Mouse (Mus musculus): ENCODE results near the gene Prpsap2.
"Not testable (repeated sequence)": the region's sequence is repeated elsewhere in the genome, so short reads cannot be mapped to it uniquely, and the experiment has no call there.

Gene Prpsap2

DNA sequence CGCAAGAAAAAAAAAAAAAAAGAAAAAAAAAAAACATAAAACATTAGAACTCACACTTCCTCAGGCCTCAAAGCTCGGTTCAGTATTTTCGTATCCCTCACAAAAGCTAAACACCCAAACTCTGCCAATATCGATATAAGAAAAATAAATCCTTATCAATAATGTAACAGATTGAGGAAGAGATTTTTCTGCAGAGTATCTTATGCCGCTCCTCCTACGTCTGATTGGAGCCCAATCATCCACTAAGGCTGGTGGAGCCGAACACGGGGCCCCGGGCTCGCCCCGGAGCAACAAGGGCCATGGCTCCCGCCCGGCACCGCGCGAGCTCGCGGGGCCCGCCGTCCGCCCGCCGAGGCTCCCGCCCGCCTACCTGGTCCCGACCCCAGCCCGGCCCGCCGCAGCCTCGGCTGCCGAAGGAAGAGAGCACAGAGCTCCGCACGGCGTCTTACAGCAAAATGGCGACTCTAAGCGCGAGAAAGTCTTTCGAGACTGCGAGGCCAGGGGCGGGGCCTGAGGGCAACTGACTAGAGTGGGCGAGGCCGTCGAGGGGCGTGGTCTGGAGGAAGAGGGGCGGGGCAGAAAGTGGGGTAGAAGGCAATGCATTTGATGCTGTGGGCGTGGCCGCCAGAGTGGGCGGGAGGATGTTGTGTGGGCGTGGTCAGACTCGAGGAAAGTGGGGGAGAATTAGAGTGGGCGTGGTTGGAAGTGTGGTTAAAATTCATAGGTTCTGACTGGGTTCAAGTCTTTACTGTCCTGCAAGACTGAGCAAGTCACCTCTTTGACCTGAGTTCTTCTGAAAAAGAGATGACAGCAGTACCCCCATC lies at the start of gene Prpsap2:
Gene Prpsap2 (minus strand): TSS at position 505 of the 824 bp plus-strand sequence.
- ATAC-seq (ENCODE audit: low TSS enrichment), result peak; percentile 89

DNA sequence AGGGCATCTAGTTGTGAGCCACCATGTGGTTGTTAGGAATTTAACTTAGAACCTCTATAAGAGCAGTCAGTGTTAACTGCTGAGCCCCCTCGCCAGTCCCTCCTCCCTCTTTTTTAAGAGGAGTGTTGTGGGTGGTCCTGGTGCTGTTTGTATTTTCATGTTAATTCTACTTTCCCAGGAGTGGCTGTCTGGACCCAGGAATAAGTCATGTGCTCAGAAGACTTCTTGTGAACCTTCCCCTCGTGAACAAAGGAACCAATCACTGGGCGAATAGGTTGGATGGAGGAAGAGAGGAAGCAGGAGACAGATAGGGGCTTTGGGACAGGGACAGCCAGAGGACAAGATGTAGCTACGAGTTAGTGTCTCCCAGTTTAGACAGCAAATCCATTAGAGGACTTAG lies 47.9 kb upstream of the Prpsap2 start:
- ATAC-seq (ENCODE audit: low TSS enrichment), result no peak

DNA sequence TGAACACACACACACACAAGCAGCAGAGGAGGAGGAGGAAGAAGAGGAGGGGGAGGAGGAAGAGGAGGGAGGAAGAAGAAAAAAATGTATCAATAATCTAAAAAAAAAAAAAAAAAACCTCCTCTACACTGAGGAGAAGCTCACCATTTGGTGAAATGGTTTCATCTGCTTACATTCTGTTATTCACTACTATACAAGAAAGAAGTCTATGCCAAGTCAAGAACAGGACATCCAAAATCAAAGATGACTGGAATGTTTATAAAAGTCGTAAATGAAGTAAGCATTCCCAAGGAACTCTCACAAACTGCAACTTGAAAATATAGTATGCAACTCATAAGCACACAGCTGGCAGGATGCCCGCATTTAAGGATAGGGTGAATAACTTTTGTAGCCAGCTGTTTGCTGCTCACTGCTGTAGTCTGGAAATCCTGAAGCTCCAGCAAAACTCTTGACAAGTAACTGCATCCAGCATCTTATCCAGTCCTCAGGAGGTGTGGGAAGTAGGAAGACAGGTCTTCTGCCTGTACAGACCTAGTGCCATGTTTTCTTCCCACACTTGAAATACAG lies 46.7 kb upstream of the Prpsap2 start:
- no peak for ATAC-seq (ENCODE audit: low TSS enrichment)

DNA sequence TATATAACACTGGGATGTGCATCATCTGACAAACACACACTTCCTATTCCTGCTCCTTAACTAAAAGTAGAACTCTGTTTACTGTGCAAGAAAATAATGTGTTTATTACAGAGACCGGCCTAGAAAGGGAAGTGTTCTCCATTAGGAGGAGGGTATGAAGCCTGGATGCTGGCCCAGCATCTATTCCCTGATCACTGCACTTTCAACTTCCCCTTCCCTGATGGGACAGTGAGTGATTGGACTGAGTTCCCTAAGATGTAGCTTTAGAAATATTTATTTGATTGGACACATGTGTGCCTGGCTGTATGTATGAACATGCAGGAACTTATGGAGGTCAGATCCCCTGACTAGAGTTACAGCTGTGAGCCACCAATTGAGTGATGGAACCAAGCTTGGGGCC lies 31.6 kb upstream of the Prpsap2 start:
- ATAC-seq (ENCODE audit: low TSS enrichment), result no peak

DNA sequence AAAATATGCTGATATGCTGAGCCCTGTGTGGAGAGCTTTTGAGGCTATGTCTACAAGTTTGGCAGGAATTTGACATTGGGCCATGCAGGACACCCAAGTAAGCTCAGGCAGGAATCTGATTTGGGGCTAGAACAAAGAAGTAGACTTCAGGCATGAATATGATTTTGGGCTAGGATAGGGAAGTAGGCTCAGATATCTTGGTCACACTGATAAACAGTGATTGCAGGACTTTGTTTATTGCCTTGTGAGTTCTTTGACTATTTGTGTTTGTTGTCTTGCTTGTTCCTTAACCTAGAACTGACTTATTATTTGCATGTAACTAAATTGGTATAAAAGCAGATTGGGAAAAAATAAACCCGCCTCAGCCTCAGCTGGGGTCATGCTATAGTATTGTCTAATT lies 26.7 kb upstream of the Prpsap2 start:
- no peak for ATAC-seq (ENCODE audit: low TSS enrichment)

DNA sequence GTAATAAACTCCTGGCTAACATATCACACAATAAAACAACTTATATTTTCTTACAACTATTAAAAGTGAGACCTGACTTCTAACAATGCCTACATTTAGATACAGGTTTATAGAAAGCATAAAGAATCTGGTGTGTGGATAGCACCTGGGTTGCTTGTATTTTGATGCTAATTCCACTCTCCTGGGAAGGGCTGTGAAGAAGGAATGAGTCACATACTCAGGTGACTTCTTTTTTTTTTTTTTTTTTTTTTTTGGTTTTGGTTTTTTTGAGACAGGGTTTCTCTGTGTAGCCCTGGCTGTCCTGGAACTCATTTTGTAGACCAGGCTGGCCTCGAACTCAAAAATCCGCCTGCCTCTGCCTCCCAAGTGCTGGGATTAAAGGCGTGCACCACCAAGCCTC lies 20.6 kb upstream of the Prpsap2 start:
- ATAC-seq (ENCODE audit: low TSS enrichment), result not testable (repeated sequence)

DNA sequence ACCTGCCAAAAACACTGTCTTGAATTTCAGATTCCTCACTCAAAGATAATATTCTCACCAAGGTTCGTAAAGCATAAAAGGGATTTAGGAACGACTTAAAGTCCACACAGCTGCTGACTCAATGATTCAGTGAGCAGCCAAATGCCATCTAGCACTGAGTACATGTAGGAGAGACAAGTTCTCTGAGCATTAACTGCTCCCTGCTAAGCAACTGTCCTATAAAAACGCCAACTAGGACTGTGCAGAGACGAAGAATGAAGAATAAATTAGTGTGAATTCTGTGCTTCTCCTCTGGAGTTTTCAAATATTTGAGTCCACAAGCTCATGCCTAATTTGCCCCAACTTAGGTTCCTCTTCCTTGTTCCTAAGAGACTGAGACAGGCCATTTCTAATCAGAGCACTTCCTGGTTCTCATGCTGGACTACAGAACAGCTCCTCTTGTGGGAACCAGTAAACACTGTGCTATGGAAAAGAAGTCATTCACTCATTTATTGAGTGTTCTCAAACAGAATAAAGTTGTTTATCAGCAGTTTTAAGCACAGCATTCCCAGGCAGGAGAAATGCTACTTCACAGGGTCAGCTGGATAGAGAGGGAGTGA lies 12.8 kb upstream of the Prpsap2 start:
- no peak for ATAC-seq (ENCODE audit: low TSS enrichment)

DNA sequence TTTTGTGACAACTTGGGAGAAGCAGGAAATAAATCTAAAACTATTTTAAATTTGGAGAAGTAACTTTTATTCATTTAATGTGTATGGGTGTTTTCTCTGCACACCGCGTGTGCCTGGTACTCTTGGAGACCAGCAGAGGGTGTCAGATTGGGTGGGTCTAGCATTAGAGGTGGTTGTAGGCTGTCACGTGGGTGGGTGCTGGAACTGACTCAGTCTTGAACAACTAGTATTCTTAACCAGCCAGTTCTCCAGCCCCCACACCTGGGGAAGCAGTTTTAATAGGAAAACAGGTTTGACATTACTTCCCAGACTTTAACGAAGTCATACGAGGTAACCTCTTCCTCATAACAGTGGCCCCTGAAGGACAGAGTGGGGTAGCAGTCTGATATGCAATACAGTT lies 1.4 kb downstream of the Prpsap2 start:
- ATAC-seq (ENCODE audit: low TSS enrichment), result no peak

DNA sequence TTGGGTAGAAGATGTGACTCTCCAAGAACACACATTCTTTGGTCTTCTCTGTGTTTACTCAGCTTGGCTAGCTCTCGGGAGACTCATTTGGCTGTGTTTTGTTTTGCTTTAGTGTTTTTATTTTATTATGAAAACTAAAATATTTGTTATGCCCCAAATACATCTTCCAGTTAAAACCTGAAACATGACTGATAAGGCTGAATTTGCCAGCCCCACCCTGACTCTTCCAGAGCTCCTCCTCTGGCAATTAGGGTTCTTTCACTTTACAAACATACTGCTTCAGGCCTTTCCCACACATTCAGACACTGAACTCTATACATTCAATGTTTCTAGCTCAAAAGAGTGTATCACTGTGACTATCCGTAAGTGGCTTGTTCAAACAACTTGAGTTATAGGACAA lies 4.7 kb downstream of the Prpsap2 start:
- no peak for ATAC-seq (ENCODE audit: low TSS enrichment)

DNA sequence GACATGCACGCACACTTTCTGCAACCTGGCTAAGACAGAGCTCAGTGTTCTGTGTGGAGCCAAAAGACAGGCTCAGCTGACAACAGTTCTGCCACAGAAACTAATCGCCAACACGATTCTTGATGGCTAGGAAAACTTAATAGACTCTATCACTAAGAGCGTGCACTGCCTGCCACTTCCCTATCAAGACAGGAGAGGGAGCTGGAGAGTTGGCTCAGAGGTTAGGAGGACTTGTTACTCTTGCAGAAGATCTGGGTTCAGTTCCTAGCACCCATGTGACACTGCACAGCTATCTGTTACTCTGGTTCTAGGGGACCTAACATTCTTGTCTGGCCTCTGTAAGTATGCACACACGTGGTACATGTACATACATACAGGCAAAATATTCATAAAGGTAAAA lies 10.3 kb downstream of the Prpsap2 start:
- ATAC-seq (ENCODE audit: low TSS enrichment), result no peak

DNA sequence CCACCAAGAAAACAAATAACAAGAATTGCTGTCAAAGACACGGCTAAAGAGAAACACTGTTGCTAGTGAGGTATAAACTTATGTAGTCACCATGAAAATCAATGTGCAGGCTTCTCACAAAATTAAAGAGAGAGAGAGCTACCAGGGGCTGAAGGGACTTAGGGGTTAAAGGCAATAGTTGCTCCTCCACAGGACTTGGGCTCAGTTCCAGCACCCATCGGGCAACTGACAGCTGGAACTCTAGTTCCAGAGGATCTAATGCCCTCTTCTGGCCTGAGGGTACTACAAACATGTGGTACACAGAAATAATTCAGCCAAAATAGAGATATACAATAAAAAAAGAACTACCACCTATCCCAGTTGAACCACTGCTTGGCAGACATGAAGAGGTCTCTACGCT lies 14.7 kb downstream of the Prpsap2 start:
- ATAC-seq (ENCODE audit: low TSS enrichment), result no peak

DNA sequence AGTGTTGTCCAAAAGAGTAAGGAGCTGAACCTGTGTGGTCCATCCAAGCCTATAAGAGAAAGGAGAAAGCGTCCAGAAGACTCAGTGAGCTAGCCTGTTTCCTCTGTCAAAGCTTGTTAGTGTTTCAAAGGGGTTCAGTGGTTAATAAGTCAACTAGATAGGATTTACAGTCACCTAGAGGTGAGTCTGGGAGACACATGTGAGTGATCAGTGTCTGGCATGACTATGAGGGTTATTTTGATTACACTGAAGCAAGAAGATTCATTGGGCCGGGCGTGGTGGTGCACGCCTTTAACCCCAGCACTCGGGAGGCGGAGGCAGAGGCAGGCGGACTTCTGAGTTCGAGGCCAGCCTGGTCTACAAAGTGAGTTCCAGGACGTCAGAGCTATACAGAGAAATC lies 16.1 kb downstream of the Prpsap2 start:
- no peak for ATAC-seq (ENCODE audit: low TSS enrichment)

DNA sequence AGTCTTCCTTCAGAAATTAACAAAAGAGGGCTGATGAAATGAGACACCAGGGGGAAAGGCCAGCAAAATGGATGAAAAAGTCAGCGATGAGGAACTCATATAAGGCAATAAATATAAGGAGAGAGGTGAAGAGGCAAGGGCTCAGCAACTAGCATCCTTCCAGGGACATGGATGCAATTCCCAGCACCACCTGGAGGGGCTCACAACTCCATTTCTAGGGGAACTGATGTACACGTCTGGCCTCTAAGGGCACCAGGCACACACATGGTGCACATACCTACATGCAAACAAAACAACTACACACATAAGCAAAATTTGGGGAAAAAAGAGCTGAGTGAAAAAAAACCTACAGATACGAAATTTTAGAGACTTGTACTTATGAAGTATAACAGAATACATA lies 17.4 kb downstream of the Prpsap2 start:
- ATAC-seq (ENCODE audit: low TSS enrichment), result no peak

DNA sequence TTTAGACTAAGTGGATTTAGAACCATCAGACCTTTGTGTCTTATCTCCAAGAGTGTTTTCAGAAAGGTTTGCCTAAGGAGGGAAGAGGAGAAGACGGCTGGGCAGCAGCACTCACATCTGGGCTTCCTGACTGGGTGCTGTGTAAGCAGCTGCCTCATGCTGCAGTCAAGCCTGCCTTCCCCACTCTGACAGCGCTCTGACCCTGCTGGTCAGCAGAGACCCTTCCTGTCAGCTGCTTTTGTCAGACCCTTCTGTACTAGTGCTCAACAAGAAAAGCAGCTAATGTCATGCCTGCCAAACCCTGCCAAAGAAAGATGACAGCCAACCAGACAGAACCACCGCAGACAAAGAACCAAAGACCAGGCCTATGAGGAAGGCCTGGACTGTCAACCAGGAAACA lies 18.1 kb downstream of the Prpsap2 start:
- no peak for ATAC-seq (ENCODE audit: low TSS enrichment)

DNA sequence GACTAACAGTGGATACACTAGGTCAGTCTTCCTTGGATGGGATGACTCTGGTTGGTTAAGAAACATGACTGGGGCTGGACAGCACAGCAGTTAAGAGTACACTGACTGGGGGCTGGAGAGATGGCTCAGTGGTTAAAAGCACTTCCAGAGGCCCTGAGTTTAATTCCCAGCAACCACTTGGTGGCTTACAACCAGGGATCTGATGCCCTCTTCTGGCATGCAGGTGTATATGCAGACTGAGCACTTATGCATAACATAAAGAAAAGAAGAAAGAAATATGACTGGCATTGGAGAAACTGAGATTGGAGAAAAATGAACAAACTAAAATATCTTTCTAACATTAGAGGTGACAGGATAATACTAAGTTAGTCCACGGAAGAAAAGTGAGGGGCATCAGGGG lies 21.4 kb downstream of the Prpsap2 start:
- no peak for ATAC-seq (ENCODE audit: low TSS enrichment)

DNA sequence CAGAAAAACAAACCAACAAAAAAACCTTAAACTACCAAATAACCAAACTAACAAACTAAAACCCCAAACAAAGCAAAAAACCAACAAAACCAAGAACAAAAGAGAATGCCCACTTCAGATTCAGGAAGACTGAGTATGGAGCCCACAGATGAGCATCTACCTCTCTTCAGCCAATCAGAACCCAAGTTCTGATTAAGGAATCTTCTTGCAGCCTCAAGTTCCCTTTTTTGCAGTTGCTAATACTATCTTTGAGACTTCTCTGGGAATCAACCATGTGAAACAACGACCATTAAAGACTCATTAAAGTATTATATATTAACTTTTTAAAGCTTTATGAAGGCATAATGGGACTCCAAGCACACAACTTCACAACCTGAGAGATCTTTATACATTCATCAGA lies 24.6 kb downstream of the Prpsap2 start:
- no peak for ATAC-seq (ENCODE audit: low TSS enrichment)

DNA sequence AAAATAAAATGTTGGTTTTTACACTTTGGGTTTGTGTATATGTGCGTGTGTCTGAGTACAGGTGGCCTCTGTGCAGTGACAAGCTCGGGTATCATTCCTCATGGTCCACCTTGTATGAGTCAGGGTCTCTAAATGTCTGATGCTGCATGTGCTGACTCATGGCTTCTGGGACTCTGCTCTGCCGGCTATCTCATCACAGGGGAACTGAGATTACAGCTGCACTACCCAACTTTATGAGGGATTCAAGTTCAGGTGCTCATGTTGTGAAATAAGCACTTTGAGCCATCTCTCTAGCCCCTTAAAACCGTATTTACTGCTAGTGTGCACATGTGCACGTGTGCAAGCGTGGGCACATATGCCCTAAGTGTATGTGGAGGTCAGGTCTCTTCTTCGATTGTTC lies 29.2 kb downstream of the Prpsap2 start:
- ATAC-seq (ENCODE audit: low TSS enrichment), result no peak

DNA sequence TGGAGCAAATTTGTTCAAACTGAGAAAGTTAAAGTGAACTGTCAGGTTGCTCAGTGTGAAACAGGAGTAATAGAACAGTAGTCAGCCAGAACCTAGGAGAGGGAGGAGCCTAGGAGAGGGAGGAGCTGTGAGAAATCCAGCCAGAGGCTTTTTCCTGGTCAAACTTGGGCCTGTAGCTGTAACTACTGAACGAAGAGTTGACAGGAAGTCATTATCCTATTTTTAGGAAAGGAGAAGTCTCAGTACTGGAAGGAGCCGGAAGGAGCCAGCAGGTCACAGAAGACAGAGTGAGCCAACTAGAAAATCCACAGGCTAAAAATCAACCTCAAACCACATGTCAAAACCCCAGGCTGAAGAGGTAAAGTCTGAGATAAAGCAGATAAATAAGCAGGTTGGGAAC lies 33.9 kb downstream of the Prpsap2 start:
- ATAC-seq (ENCODE audit: low TSS enrichment), result no peak

DNA sequence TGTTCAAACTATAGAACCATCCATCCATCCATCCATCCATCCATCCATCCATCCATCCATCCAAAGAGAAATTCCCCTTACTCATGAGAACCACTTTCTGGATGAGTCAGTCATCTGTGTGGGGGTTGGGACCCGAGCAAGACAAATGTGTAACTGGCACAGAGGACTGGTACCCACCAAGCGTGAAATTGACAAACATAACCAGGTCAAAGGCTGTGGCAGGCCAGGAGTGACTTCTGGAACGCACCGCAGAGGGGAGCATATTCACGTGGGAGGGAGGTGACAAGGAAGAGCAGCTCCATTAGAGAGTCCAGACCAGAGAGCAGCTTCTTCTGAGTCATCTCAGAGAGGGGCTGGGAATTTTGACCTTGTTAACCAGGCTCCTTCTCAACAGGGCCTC lies 39.8 kb downstream of the Prpsap2 start:
- ATAC-seq (ENCODE audit: low TSS enrichment), result no peak

DNA sequence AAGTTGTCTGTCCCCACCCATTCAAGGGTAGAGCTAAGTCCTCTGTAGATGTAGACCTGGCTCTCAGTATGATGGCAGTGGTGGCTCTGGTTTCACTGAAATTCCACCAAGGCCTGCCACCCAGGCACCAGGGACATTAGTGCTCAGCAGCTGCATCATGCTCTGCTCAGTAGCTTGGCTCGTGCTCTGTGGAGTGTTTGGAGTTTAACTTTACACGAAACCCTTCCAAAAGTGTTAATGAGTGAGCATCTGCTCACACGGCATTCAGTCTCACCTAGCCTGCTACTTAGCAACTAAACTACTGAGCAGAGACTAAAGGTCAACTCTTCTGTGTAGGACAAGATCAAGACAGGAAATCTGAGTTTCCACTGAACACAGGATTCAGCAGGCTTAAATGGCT lies 41.3 kb downstream of the Prpsap2 start, which contains the start of gene Slc5a10:
Gene Slc5a10 (minus strand): TSS at position 191 of the 400 bp plus-strand sequence.
- no peak for ATAC-seq (ENCODE audit: low TSS enrichment)

DNA sequence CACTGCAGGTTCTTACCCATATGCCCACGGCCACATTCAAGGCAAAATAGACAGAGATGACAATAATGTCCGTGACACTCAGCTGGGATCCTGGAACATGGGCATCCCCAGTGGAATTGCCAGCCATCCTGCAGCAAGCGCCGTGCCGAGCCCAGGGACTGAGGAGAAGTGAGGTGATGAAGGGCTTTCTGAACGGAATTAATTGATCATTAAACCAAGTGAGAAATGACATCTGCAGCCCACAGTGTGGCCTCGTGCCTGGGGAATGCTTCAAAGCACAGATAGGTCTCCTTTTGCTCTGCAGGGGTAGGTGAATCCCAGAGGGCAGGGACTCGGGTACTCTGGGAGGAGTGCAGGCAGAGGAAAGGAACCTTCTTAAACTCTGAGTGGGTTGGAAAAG lies 42.1 kb downstream of the Prpsap2 start:
- ATAC-seq (ENCODE audit: low TSS enrichment), result no peak

DNA sequence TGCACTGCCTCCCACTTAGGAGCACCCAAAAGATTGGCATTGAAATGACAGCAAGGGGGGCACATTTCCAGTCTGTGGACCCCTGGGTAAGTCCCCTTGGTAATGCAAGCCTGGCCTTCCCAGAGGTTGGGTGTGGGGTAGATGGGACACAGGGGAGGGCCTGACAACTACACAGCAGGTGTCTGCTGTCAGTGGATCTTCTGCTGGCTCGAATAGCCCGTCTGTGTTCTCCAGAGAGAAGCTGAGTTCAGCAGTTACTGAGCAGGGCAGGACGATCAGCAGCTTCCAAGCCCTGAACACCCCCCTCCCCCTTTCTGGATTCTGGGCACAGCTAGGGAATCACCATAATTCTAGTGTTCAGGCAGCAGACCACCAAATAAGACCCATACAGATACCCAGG lies 42.5 kb downstream of the Prpsap2 start:
- no peak for ATAC-seq (ENCODE audit: low TSS enrichment)

DNA sequence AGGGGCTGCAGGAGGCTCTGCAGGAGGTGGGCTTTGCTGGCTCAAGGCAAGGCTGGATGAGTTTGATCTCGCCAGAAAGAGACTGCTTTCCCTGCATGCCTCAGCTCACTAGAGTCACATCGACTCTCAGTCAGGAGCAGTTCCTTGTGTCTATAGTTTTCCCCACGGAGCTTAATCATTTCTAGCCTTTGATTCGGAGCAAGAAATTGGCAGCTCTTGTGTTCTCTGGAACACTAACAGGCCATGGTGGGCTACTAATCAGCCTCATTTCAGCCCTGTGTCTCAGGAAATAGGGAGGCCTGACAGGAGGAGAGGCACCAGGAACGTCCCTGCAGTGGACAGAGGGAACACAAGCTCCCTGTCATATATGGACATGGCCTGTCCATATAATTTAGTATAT lies 43.9 kb downstream of the Prpsap2 start:
- ATAC-seq (ENCODE audit: low TSS enrichment), result no peak

Measured in frontal cortex, adult (tissue).